Mouse (Mus musculus) mesoderm, embryonic 11.5 days (tissue): ENCODE results near the gene Grip1.

Experiments
- DNase-seq: peaks from one replicate; pipeline ENCODE4 v3.0.0-alpha.2; 2012; ENCODE audit warnings: low read depth, low spot score

The Grip1 gene

GRCm38 (mm10) chr10:119935231-119935630 lies 481.6 kb downstream of the Grip1 start:
- DNase-seq, result no peak

DNA sequence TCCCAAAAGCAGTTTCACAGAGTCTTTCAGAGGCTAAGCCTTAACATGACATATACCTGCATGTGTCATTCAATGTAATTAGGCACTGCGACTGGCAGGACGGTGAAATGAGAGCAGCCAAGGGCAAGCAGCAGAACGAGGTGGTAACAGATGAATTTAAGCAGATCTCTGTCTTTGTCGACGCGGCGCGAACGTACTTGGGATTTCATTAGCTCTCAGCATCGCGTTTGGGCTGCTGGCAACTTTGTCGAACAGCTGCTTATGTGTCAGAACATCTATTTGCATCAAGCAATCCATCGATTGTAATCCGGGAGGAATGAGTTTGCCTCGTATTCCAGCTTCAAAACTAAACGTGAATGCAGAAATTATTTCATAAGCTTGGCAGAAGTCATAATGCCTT lies 483.9 kb downstream of the Grip1 start:
- no peak for DNase-seq

DNA sequence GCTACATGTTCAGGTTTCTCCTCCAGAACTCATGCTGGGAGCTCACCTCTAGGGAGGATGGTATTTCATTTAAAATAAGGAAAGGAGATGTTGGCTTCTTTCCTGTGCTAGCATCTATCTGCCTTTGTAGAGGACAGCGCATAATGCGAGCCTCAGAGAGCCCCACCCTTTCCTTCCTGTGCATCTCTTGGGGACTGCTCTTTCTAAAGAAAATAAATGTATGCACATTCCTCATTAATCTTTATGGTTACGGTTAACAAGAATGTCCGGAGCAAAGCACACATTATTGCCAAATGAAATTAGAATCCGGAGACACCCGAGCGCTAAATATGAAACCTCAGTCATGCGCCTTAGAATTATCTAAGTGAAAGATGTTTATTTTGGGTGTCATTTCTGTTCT lies 490.3 kb downstream of the Grip1 start:
- DNase-seq, result no peak

DNA sequence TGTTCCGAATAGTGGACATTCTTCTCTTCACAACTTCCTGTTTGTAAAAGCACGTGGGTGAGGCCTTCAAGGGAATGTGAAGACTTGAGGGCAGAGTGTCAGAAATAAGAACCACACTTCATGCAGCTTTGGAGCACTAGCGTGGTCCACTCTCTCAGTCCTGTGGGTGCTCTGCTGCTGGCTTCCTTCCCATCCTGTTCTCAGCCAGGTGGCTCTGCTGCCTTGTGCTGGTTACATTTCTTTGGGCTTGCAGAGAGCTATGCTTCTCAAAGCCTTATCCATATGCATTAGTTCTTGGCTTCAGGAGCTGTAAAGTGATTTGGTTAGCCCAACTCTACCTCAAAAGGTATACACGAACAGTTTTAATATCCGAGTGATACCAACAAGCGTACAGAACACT lies 497.8 kb downstream of the Grip1 start:
- no peak for DNase-seq

GRCm38 (mm10) chr10:119957260-119957955 lies 503.8 kb downstream of the Grip1 start:
- DNase-seq, result no peak

GRCm38 (mm10) chr10:119960915-119961314 lies 507.3 kb downstream of the Grip1 start:
- DNase-seq, result no peak

GRCm38 (mm10) chr10:119966321-119966720 lies 512.7 kb downstream of the Grip1 start:
- no peak for DNase-seq

GRCm38 (mm10) chr10:119979396-119979795 lies 525.8 kb downstream of the Grip1 start:
- no peak for DNase-seq

GRCm38 (mm10) chr10:119980032-119980431 lies 526.4 kb downstream of the Grip1 start:
- no peak for DNase-seq

DNA sequence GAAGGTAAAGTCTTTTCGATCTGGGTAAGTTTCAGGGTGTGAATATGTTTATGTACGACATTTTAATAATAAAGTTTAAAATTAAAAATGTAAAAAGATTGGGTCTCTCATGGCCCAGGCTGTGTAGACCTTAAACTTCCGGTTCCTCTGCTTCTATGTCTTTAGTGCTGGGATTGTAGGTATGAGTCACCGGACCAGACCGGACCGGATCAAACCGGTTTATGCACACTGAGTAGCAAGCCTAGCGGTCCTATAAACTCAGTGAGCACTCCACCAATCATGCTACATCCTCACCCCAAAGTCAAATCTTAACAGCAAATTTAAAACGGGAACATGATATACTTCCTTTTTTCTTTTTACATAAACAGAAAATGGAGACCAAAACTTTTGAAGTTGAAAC lies 530.7 kb downstream of the Grip1 start:
- peak; percentile 12 for DNase-seq

DNA sequence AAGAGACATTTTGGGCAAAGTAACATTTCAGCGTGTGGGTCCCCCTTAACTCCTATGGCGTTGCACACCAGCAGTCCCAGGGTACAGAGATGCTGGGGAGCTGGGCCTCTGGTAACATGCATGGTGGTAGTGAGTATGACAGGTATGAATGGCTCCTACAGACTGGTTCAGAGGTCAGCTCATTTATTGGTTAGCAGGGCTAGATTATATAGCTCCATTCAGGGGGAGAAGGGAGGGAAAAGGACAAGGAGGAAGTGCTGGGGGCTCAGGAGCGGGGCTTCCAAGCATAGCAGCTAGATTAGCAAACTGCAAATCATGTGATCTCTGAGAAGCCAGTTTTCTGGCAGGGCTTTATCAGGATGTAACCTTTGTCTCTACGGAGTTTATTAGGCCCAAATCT lies 544.8 kb downstream of the Grip1 start:
- no peak for DNase-seq

- no peak for DNase-seq
Observed at GRCm38 (mm10) chr10:120002149-120002548, 548.5 kb downstream of the Grip1 start.

GRCm38 (mm10) chr10:120004096-120004495 lies 550.5 kb downstream of the Grip1 start:
- DNase-seq, result no peak

DNA sequence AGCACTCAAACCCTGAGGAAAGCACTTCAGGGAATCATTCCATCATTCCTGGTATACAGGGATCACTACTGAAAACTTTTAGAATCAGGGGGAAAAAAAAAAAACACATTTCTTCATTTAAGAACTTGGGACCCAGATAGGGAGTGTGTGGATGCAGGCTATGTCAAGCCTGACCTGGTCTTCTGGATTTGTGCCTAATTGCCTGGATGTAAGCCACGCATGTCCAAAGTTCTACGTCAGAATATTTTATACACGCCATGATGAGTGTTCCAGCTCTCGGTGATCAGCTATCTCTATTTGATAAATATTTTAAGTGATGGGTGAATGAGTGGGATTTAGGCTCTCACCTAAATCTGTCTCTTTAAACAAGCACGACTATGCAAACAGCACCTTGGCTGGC lies 552.0 kb downstream of the Grip1 start:
- DNase-seq, result no peak

GRCm38 (mm10) chr10:120012331-120012730 lies 558.7 kb downstream of the Grip1 start:
- no peak for DNase-seq

DNA sequence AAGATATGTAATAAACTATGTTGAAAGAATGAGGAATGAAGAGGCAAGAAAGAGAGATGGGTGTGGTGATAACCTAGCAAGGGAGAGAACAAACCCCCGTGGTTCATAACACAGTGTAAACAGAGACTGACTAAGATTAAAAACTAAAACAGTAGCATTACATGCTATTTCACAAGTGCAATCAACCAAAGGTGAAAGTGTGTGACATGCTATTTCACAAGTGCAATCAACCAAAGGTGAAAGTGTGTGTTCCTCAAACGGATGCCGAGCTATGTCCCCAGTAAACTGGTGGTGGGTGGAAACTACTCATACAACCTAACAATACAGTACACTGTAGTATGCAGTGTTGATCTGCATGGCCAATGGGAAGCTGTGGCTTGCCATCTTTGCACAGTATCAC lies 561.5 kb downstream of the Grip1 start:
- no peak for DNase-seq

- DNase-seq, result no peak
Observed at GRCm38 (mm10) chr10:120026437-120026836, 572.8 kb downstream of the Grip1 start.

DNA sequence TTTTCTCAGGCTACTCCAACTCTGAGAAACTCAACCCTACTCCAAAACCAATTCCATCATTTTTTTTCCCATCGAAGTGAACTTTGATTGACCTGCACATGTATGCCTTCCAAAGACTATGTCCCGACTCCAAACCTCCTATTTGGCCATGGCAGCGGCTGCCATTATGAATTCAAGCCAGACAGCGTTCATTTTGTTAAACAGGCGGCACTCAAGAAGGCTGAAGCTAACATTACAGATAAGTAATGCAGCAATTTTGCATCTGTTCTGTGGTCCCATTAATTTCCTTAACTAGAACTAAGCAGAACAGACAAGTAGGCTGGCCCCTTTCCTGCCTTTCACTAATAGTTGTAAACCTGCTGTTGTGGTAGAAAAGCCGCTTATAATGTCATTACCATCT lies 577.3 kb downstream of the Grip1 start:
- no peak for DNase-seq

- DNase-seq, result no peak
Observed at GRCm38 (mm10) chr10:120031316-120031715, 577.7 kb downstream of the Grip1 start.

- DNase-seq, result no peak
Observed at GRCm38 (mm10) chr10:120033866-120034265, 580.2 kb downstream of the Grip1 start.

GRCm38 (mm10) chr10:120035211-120035733 lies 581.6 kb downstream of the Grip1 start:
- no peak for DNase-seq

- no peak for DNase-seq
Observed at GRCm38 (mm10) chr10:120035824-120036223, 582.2 kb downstream of the Grip1 start.

DNA sequence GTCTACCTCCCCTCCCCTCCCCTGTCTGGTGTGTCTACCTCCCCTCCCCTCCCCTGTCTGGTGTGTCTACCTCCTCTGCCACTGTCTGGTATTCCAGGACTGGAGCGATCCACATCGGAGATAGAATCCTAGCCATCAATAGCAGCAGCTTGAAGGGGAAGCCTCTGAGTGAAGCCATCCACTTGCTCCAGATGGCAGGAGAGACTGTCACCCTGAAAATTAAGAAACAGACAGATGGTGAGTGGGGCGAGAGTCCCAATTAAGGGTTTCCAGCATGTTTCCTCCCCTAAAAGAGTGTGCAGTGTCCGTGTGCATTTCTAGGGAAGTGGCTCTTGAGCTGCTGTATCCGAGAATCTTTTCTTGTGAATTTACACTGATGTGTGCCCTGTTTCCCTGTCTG lies 584.6 kb downstream of the Grip1 start:
- DNase-seq, result no peak

- DNase-seq, result no peak
Observed at GRCm38 (mm10) chr10:120044237-120044636, 590.6 kb downstream of the Grip1 start.
